Mouse (Mus musculus): Measurements from ENCODE around the gene Mrps23. TPM values are rescaled to one million over a fixed set of nuclear protein-coding genes. Genes with fewer than 3 reads are reported as not detected.

Mrps23 gene
- 100 to 1,000 TPM; 171 to 215 TPM for polyA plus RNA-seq (2012; fragmentation: generic; extraction: Trizol)

DNA sequence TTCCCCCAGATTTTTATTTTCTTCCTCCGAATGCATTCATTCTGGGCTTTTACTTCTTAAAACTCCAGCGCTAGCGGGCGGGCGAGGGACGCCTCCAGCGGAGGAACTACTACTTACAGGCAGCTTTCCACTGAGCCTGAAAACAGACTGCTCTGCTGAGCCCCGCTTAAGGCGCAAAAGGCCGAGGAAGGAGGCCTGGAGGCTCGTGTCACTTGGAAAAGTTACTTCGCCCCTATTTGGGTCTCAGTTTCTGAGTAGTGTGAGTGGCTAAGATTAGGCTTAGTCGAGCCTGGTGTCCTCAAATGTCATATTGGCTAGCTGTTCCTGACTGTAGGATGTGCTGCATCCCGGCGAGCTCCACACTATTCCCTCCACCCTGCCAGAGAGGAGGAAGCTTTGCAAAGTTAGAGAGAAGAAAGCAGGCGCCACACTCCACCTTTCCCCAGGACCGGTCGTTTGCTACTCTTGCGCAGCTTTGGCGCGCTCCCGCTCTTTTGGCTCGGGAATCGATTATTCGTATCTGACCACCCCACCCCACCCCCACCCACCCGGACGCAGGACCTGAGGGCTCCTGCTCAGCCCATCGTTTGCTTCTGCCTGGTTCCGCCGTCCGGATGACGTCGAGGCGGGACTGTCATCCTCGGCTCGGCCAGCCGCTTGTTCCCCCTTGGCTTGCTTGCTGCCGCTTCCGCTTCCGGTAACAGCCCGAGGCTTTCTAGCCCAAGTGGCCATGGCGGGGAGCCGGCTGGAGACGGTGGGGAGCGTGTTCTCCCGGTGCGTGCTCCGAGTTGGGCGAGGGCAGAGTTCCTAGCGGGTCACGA is at the start of gene Mrps23:
Gene Mrps23, plus strand, starts transcription at position 677 of the 821 bp plus-strand sequence.

Other genes with a start within 250 kb of the Mrps23 start
- gene Dynll2, start 216.9 kb upstream of the Mrps23 start, polyA plus RNA-seq (2012; fragmentation: generic; extraction: Trizol) = 100 to 1,000 TPM in 1 of 2 experiments, 10 to 100 TPM in 1; 65.7 to 140 TPM
- gene Srsf1, start 157.0 kb upstream of the Mrps23 start, polyA plus RNA-seq (2012; fragmentation: generic; extraction: Trizol) = 10 to 100 TPM; 13.4 to 72.9 TPM
- gene Vezf1, start 136.1 kb upstream of the Mrps23 start, polyA plus RNA-seq (2012; fragmentation: generic; extraction: Trizol) = 10 to 100 TPM in 1 of 2 experiments, 1 to 10 TPM in 1; 3.1 to 21.1 TPM
- 10 to 100 TPM; 29.7 to 61.1 TPM for gene Cuedc1, start 106.3 kb upstream of the Mrps23 start, polyA plus RNA-seq (2012; fragmentation: generic; extraction: Trizol)
- gene Ccdc182, start 89.7 kb downstream of the Mrps23 start, polyA plus RNA-seq (2012; fragmentation: generic; extraction: Trizol) = not detected

Data from C3H10T1/2 (cell line).